Mouse (Mus musculus) 3T3-L1 (cell line): ENCODE results near the gene Zc3h7a.

ENCODE experiments used
- DNase-seq: peaks from one replicate; pipeline ENCODE4 v3.0.0-alpha.2; 2015; ENCODE audit warnings: low read depth, low spot score

Zc3h7a gene

GRCm38 (mm10) chr16:11176208-11176883 lies at the start of gene Zc3h7a:
Zc3h7a (minus strand) TSS chr16:11176393.
- DNase-seq = peak; percentile 90

- DNase-seq = no peak
Measured at GRCm38 (mm10) chr16:11217801-11218200, 41.6 kb upstream of the Zc3h7a start.

GRCm38 (mm10) chr16:11203600-11204390 lies 27.6 kb upstream of the Zc3h7a start:
- peak; percentile 25 for DNase-seq

- DNase-seq = peak; percentile 99
Measured at GRCm38 (mm10) chr16:11202571-11203554, 26.7 kb upstream of the Zc3h7a start, which contains the start of gene Rsl1d1. Rsl1d1 (minus strand) TSS chr16:11203331.

GRCm38 (mm10) chr16:11201740-11202394 lies 25.7 kb upstream of the Zc3h7a start:
- no peak for DNase-seq

GRCm38 (mm10) chr16:11200247-11200646 lies 24.1 kb upstream of the Zc3h7a start:
- DNase-seq = no peak

GRCm38 (mm10) chr16:11198467-11198866 lies 22.3 kb upstream of the Zc3h7a start:
- DNase-seq = peak; percentile 98

GRCm38 (mm10) chr16:11197052-11197451 lies 20.9 kb upstream of the Zc3h7a start:
- DNase-seq = no peak

GRCm38 (mm10) chr16:11193231-11193630 lies 17.0 kb upstream of the Zc3h7a start:
- DNase-seq = peak; percentile 65

- DNase-seq = no peak
Measured at GRCm38 (mm10) chr16:11190150-11190549, 14.0 kb upstream of the Zc3h7a start.

- DNase-seq = no peak
Measured at GRCm38 (mm10) chr16:11177404-11177803, 1.2 kb upstream of the Zc3h7a start.

GRCm38 (mm10) chr16:11176884-11177244 lies 671 bp upstream of the Zc3h7a start:
- no peak for DNase-seq

GRCm38 (mm10) chr16:11175489-11176207 lies 545 bp downstream of the Zc3h7a start:
- peak; percentile 87 for DNase-seq

GRCm38 (mm10) chr16:11175100-11175488 lies 1.1 kb downstream of the Zc3h7a start:
- DNase-seq = peak; percentile 60

- DNase-seq = peak; percentile 87
Measured at GRCm38 (mm10) chr16:11174671-11175081, 1.5 kb downstream of the Zc3h7a start.

- no peak for DNase-seq
Measured at GRCm38 (mm10) chr16:11171679-11172078, 4.5 kb downstream of the Zc3h7a start.

- no peak for DNase-seq
Measured at GRCm38 (mm10) chr16:11166431-11166830, 9.8 kb downstream of the Zc3h7a start.

GRCm38 (mm10) chr16:11164695-11165255 lies 11.4 kb downstream of the Zc3h7a start:
- no peak for DNase-seq

- DNase-seq = peak; percentile 30
Measured at GRCm38 (mm10) chr16:11157721-11158120, 18.5 kb downstream of the Zc3h7a start.

GRCm38 (mm10) chr16:11154500-11154899 lies 21.7 kb downstream of the Zc3h7a start:
- DNase-seq = peak; percentile 40
